Mouse (Mus musculus) Muller cell, postnatal 12 days (primary cell): Measurements from ENCODE around the gene Hpcal4.

Experiments
- DNase-seq: peaks from one replicate; pipeline ENCODE4 v3.0.0-alpha.2; 2015; ENCODE audit errors: inconsistent ontology term

The Hpcal4 gene

DNA sequence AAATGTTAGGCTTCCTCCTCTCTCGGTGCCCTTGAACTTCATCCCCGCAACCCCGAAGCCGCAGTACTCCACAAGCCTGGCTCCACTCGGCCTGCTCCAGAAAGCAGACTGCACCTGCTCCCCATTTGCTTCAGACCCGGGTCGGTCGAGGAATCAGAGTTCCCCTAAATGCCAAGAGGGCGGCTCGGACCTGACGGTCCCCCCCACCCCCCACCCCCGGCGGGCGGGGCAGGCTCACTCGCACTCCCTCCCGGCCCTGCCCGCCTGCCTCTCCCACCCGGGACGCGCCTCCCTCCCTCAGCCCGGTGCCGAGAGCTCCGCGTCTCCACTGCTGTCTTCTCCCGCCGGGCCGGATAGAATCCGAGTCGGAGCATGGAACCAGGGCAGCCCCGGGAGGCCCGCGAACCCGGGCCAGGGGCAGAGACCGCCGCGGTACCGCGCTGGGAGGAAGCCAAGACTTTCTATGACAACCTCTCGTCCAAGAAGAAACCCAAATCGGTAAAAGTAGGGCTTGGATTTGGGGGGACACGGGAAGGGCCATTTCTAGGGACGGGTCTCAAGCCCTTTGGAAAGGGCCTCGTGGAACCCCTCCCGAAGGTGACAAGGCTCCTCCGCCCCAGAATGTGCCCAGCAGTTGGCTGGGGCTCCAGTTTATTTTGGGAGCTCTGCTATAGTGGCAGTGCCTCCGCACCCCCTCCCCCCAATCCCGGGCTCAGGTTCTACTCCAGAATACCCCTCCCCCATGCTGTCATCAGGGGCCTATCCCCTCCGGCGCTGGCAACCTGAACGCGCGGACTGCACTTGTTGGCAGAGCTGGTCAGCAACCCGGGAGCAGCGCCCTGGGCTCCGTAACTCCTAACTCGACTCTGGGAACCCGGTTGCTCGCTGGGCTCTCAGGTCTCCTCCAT lies 18.4 kb downstream of the Hpcal4 start, which contains the start of gene Nt5c1a:
Nt5c1a (plus strand) TSS at position 319 of the 908 bp plus-strand sequence.
- no peak for DNase-seq

DNA sequence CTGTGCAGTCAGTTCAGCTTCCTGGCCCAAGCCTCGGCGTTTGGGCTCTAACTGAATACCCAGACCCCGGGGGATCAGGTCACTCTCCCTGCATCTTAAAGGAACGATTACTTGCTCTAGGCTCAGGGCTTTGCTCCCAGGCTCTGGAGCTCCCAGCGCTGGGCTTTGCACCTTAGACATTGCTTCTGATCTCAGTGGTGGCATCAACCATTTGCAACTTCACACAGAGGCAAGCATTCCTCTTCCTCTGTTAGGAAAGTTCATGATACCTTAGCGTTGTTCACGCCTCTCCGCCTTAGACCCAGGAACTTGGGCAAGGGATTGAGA lies 19.0 kb downstream of the Hpcal4 start:
- DNase-seq: no peak

DNA sequence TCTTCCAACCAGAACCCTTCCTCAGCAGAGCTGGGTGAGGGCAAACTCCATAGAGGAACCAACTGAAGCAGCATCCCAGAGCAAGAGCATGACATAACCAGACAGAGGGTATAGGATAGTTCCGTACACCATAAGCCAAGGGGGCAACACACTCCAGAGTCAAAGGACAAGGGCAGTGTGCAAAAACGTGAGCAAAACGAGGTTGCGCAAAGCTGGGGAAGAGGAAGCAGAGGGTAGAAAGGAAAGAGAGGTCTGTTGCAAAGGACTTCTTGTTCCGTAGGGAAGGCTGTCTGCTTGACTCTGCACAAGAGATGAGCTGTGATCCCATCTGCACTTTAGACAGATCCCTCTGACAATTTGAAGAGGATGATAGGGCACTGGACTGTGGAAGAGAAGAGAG lies 24.3 kb downstream of the Hpcal4 start:
- no peak for DNase-seq

DNA sequence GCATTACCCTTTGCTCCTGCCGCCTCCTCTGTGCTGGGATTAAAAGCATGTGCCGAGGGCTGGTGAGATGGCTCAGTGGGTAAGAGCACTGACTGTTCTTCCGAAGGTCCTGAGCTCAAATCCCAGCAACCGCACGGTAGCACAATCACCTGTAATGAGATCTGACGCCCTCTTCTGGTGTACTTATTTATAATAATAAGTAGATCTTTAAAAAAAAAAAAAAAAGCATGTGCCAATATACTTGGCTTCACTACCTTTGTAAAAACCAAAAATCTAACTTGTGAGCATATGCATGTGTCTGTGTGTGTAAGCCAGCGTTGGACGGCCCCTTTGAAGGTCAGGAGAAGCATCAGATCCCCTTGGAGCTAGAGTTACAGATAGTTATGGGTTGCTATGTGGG lies 28.0 kb downstream of the Hpcal4 start:
- DNase-seq: no peak

DNA sequence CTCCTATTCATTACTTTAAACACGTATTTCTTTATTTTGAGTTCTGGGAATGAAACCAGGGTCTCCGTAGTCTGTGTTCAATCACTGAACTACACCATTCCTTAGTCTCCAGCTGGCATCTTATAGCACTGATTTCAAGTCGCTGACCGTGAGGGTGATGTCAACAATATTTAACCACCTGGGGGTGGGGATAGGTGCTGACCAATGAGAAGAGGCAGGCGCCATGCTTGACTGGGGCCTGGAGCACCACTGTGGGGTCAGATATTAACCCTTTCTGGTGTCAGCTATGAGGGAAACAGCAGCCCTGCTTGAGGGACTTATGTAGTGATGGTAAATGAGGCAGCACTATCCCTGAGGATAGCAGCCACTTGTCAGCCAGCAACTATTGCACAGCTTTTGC lies 28.4 kb downstream of the Hpcal4 start:
- DNase-seq: no peak

DNA sequence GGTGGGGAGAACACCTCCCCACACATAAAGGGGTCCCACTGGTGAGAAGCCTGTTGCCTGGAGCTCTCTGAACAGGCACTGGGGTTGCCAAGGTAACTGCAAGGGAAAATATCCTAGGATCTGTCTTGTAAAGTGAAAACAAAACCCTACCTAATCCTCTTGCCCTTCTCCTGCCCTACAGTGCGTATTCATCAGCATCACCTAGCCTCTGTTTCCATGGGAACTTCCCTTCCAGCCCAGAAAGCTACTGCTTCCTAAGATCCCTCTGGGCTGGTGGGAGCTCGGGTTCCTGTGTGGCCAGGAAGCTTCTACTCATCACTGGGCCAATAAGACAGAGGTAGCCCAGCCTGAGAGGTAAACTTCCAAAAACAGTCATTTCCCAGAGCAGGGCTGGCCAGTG lies 29.3 kb downstream of the Hpcal4 start:
- DNase-seq: no peak

DNA sequence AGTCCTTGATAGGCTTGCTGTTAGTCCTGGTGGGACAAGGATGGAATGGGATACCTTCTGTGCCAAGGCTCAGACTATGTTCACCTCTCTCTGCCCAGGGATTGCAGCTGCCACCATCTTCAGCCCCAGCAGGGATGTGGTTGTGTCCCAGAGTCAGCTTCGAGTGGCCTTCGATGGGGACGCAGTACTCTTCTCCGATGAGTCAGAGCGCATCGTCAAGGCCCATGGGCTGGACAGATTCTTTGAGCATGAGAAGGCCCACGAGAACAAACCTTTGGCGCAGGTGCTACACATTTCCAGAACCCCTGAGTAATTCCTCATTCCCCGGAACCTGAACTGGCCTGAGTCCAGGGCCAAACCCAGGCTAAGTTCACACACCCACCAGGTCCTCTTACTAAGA lies 30.9 kb downstream of the Hpcal4 start:
- DNase-seq: no peak

DNA sequence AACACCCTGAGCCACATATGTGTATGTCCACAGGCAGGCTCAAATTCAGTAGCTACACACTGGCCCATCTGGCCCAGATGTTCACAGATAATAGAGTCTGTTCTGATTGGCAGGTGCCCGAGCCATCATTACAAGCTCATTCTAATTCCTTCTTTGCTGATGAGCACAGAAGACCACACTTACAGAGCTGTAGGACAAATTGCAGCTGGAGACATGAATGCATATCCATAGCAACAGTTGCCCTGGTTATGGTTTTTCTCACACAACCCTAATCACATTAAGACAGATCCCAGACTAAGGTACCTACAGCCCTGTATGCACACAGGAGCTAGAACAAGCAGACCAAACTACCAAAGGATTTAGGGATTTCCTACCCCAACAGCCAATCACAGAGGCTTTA lies 32.3 kb downstream of the Hpcal4 start:
- no peak for DNase-seq

DNA sequence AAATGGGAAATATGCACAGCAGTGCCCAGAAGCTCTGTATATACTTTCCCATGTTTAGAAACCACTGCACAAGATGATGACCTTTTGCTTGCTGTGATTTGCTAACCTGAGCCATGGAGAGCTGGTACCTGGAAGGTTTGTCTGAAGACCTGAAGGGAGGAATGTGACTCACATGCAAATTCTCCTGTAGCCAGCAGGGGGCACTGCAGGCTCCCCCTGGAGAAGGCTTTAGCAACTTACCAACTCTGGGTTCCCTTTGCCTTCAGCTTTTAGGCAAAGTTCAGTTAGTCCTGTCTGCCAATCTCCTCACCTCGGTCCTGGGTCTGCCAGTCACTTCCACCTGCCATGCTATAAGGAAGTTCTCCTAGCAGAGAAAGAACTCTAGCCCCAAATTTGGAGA lies 33.8 kb downstream of the Hpcal4 start:
- DNase-seq: no peak

DNA sequence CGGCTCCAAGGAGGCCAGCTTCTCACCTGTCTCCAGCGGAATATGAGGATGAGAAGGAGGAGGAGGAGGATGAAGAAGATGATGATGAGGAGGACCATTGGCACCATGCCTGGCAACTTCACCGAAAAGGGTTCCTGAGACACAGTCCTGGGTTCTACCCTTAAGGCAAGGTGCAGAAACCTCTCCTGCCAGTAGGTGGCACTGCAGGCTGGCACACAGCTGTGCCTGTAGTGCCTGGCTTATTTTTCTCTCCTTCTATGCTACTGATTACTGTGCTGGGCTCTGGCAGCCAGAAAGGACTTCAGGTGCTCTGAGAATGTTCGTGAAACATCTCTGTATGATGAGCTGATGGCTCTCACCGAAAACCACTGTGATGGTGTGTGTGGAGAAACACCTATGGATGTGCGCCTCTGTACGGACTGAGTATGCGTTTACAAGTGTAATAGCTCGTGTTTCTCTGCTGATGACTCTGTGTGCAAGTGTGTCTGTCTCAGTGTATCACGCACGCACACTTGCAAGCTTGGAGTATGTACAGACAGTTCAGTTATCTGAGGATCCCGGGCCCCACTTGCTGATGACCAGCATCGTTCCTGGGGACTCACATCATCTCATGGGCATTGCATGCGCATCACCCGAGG lies 36.8 kb downstream of the Hpcal4 start:
- no peak for DNase-seq

DNA sequence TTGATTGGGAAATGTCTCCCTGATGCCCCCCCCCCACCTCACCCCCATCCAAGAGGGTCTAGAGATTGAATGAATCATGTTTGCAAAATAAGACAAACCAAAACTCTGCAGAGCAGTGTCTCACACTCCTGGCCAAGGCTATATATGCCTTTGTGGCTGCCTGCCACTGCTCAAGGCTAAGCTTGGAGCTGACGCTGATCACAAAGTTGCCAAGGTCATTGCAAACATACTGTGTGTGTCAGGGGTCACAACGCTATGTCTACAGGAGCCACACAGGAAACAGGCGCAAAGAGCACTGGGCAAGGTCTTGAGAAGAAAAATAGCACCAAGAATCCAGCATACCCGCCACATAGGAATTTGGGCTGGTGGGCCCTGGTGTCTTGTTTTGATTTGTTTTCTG lies 37.6 kb downstream of the Hpcal4 start:
- DNase-seq: no peak

DNA sequence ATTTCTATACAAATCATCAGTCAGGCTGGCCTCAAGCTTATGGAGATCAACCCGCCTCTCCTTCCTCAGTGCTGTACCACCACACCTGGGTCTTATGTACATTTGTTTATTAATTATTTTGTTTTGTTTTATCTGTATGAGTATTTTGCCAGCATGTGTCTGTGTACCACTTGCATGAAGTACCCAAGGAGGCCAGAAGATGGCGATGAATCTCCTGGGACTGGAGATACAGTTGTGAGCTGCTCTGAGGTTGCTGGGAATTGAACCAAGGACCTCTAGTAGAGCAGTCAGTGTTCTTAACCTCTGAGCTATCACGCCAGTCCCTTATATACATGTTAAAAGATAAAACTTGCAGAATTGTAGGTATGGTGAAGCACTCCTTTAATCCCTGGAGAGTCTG lies 40.3 kb downstream of the Hpcal4 start:
- no peak for DNase-seq

DNA sequence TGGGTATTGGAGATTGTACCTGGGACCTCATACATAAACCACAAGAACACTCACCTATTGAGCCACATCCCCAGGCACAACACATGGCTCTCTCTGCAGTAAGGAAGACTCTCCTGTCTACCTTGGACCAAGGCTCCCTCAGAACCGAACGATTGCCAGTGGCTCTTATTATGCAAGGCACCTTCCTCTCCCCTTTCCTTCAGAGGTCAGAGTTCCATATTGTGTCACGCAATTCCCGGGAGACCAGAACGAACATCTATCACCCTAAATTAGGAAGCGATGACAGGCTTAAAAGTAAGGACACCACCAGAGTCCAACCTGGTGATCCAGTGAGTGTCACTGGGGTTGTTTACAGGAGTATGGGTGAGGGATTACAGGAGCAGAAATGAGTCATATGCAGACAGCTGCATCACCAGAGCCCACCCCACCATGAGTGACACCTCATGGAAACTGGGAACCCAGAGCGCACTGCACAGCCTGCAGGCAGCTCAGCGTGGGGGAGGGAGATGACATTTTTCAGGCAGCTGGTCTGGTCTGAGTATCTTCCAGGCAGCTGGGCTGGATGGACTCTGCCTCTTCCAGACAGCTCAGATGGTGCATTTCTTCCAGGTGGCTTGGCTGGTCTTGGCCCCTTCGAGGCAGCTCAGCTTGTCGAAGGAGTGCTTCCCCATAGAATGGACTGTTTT lies 42.8 kb downstream of the Hpcal4 start:
- DNase-seq: no peak

DNA sequence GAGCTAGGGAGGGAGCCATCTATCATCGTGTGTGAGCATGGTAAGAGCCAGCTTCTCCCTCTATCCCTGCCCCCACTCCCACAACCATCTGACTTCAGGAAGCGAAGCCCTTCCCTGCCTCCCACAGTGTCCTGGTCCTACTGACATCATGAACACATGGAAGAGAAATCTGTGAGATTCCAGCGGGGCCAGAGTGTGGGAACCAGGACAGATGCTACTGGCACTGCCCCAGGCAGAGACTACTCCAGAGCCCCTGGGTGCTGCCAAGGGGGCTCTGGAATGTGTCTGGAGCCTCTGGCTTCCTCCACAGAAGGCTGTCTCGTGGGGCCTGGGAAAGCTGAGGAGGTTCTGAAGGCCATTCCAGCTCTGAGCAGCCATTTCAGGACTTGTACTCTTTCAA lies 44.7 kb downstream of the Hpcal4 start:
- DNase-seq: no peak

DNA sequence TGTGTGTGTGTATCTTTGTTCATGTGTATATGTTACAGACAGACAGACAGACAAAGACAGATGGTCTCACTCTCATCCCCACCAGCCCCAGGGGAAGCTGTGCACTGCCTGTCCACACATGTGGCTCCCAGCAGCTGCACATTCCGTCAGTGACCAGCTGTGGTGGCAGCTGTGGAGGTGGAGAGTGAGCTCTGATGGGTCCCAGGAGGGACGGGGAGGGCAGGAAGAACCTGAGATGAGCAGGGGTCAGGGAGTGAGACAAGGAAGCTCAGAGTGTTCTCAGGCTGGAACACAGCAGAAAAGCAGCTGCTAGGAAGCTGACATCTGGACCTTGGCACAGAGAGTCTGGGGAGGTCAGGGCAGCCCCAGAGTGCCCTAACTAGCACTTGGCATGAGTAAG lies 45.2 kb downstream of the Hpcal4 start:
- DNase-seq: no peak

DNA sequence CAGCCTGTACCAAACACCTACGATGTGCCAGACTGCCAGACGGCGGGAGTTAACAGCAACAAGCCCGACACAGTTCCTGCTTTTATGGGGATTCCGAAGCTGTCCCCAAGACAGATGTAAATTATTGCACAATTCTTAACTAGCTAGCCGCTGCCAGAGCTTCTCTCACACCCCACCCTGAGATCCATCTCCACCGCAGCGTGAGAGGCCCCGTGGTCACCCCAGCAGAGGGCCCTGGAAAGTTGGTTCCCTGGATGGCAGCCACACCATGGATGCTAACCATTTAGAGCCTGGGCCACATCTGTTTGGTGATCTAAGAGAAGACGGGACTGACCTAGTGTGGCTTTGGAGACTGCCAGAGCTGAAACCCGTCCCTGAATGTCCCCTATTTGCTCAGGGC lies 46.1 kb downstream of the Hpcal4 start:
- no peak for DNase-seq

DNA sequence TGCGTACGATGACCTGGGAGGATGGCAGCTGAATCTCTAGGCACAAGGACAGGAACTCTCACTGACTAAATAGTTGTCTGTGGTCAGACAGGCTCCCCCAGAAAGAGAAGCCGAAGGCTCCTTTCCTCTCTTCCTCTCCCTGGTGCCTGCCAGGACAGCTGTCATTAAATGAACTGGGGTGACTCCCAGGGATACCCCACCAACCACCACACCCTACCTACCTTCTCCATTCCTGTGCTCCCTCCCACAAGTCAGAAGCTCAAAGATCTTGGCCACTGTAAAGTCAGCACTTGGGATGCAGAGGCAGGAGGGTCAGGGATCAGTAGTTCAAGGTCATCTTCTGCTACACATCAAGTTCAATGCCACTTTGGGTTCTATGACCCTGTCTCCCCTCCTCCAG lies 49.8 kb downstream of the Hpcal4 start:
- no peak for DNase-seq

DNA sequence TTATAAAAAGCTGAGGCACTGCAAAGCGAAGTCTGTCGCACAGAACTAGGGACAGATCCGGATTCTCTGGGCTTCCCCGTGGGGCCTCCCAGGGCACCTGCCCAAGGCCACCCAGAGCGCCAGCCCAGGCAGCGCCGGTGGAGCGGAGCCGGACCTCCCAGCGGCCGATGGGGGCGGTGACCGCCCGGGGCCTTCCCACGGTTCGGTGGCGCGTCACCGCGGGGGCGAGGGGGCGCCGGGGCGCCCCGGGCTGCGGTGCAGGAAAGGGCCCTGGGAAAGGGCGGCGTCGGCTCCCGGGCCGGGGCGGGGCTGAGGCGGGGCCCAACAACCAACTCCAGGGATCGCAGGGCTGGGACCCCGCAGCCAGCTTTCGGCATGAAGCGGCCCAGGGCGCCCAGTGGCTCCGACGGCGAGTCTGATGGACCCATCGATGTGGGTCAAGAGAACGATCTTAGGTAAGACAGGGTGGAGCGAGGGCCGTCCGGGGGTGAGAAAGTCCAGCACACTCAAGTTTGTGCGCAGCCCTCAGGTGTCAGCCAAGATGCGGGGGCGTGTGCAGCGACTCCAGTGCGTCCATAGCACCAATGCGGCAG lies 50.6 kb downstream of the Hpcal4 start, which contains the start of gene Heyl:
Heyl (plus strand) TSS at position 65 of the 593 bp plus-strand sequence.
- DNase-seq: peak; percentile 75

DNA sequence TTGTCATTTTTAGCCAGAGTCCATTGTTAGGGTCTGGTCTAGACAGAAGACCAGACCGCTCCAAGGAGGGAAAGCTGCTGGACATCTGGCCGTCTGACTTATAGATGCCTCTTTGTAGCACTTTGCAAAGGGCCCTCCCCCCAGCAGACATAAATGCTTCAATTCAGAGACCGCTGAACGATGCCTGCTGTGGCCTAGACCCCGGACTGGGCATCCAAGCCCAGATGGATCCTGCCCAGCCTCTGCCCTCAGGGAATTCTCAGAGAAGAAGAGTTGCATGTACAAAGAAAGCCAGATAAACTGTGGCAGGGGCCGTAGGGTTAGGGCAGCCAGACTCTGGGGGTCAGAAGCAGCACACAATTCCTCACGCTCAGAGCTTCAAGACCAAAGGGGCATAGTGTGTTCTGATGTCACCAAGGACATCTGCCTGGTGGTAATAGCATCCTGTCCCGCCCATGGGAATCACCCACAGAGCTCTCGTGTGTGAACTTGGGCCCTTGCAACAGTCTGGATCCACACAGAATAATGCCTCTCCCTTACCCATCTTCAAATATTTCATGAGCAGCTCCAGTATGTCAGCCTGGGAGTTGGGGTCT lies 52.9 kb downstream of the Hpcal4 start:
- DNase-seq: no peak

DNA sequence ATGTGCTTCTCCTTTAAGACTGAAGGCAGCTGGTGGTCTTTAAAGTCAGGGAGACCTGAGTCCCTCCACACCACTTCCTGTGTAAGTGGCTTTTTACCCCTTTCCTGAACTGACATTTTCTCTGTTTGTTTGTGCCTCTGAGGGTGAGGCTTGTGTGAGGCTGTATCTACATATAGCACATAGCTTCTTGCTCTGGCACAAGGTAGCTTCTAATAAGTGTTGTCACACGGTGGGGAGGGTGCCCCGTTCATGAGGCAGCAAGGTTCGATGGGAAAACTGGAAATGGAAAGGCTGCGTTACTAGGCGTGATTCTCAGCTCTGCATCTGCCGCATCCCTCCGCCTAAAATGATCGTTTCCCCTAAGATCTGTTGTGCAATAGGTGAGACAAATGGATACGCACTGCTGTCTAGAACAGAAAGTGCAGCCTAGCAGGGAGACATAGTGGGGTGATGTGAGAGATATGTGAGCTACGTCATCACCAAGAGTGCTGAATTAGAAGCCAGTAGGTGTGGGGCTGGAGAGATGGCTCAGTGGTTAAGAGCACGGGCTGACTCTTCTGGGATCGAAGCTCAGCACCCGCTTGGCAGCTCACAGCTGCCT lies 53.5 kb downstream of the Hpcal4 start:
- DNase-seq: no peak
